Mouse (Mus musculus): ENCODE results near the gene Aplp1.

- TF ChIP-seq CTCF (IDR thresholded peaks at IDR 0.05; ENCODE audit: low read depth, low read length) (no peak), POLR2A (IDR thresholded peaks at IDR 0.05; ENCODE audit: insufficient read depth, low read length) (no peak), EP300 (IDR thresholded peaks at IDR 0.05; ENCODE audit: insufficient read depth, low read depth, low read length) (0 out of 2 replicates have a peak, but pooled peaks have one; percentile 21)
These were observed 11.2 kb upstream of the Aplp1 start for GRCm38 (mm10) chr7:30456487-30456886.
